Mouse (Mus musculus) limb, embryonic 15.5 days (tissue): Measurements from ENCODE around the gene Sapcd1. TPM values are rescaled to one million over a fixed set of nuclear protein-coding genes. Genes with fewer than 3 reads are reported as not detected.

Experiments
- ATAC-seq: fragments of 200-750 bp; cut with Nextera tagmentation; 2 replicates; pipeline ENCODE4 v1.8.0; 2017; ENCODE audit warnings: low read depth, moderate TSS enrichment; ENCODE audit not compliant: insufficient number of reproducible peaks, low FRiP score, low TSS enrichment
- H3K27ac ChIP-seq: fragments of 300-500 bp; sonication (generic); 2 replicates; pipeline ENCODE4 v1.5.1; 2015; ENCODE audit warnings: moderate library complexity, mild to moderate bottlenecking, inconsistent platforms
- H3K27me3 ChIP-seq: fragments of 300-500 bp; sonication (generic); 2 replicates; pipeline ENCODE4 v1.6.1; 2015; ENCODE audit warnings: inconsistent platforms
- H3K36me3 ChIP-seq: fragments of 300-500 bp; sonication (generic); 2 replicates; pipeline ENCODE4 v1.6.1; 2015; ENCODE audit warnings: inconsistent platforms
- H3K4me1 ChIP-seq: fragments of 300-500 bp; sonication (generic); 2 replicates; pipeline ENCODE4 v1.6.1; 2015; ENCODE audit warnings: inconsistent platforms
- H3K4me2 ChIP-seq: fragments of 300-500 bp; sonication (generic); 2 replicates; pipeline ENCODE4 v1.6.1; 2015; ENCODE audit warnings: mild to moderate bottlenecking, inconsistent platforms
- H3K4me3 ChIP-seq: fragments of 300-500 bp; sonication (generic); 2 replicates; pipeline ENCODE4 v1.5.1; 2015; ENCODE audit warnings: mild to moderate bottlenecking, inconsistent platforms
- H3K9ac ChIP-seq: fragments of 300-500 bp; sonication (generic); 2 replicates; pipeline ENCODE4 v1.6.1; 2015; ENCODE audit warnings: inconsistent platforms
- H3K9me3 ChIP-seq: fragments of 300-500 bp; sonication (generic); 2 replicates; pipeline ENCODE4 v1.6.1; 2016; ENCODE audit warnings: inconsistent platforms
- WGBS: fragments of 180-500 bp; shearing (Covaris S2); methylation state at CpG from one replicate; pipeline ENCODE4 v1.1.7; 2015; 5-methylcytosine and 5-hydroxymethylcytosine counted together
- polyA plus RNA-seq: library from polyadenylated mRNA; unstranded; fragments of >200 nt; fragmentation: Nextera tagmentation; extraction: Ambion mirVana; gene quantifications from 2 replicates; pipeline ENCODE4 v1.2.1, GENCODE M21; 2015

The Sapcd1 gene
- polyA plus RNA-seq, 1 experiment from 2014 or later, result 9.4 TPM

- WGBS, result 0% methylated on average over 15 of the region's 15 CpGs
- Histone ChIP-seq H3K4me1 (peaks cover 21% of the 10 kb centered on the region), H3K4me2 (peak overlapping the region; percentile 83), H3K4me3 (peak overlapping the region; percentile 87), H3K36me3 (peaks cover 19% of the 10 kb centered on the region), H3K27ac (peak overlapping the region; percentile 100), H3K27me3 (no peaks in the 10 kb centered on the region), H3K9ac (peak overlapping the region; percentile 91), H3K9me3 (no peaks in the 10 kb centered on the region)
- no peak for ATAC-seq
These were observed 45.5 kb downstream of the Sapcd1 start for GRCm38 (mm10) chr17:34982328-34982727.

- Histone ChIP-seq H3K9ac (peak within 1 kb of the TSS; percentile 91), H3K27me3 (no peaks in the 10 kb centered on the region), H3K36me3 (peaks cover 19% of the 10 kb centered on the region), H3K4me2 (peak within 1 kb of the TSS; percentile 83), H3K4me1 (peaks cover 21% of the 10 kb centered on the region), H3K4me3 (peak within 1 kb of the TSS; percentile 87), H3K27ac (peak within 1 kb of the TSS; percentile 100), H3K9me3 (no peaks in the 10 kb centered on the region)
- ATAC-seq, result peak; percentile 88
- under 1% methylated on average over 58 of the region's 58 CpGs for WGBS
These were observed 46.1 kb downstream of the Sapcd1 start, which contains the start of gene Lsm2 for GRCm38 (mm10) chr17:34981690-34982180. TSS of gene Lsm2 (plus strand) at chr17:34981862.

GRCm38 (mm10) chr17:34980655-34981054 is 47.2 kb downstream of the Sapcd1 start:
- WGBS, result 9% methylated on average over 2 of the region's 2 CpGs
- H3K36me3 ChIP-seq, result peaks cover 8% of the 10 kb centered on the region
- peak overlapping the region; percentile 87 for H3K4me3 ChIP-seq
- no peaks in the 10 kb centered on the region for H3K9me3 ChIP-seq
- H3K27ac ChIP-seq, result peak overlapping the region; percentile 100
- peak overlapping the region; percentile 83 for H3K4me2 ChIP-seq
- no peak for ATAC-seq
- H3K27me3 ChIP-seq, result no peaks in the 10 kb centered on the region
- H3K9ac ChIP-seq, result peak overlapping the region; percentile 91; the same call in 1 of the 2 replicates
- H3K4me1 ChIP-seq, result peaks cover 21% of the 10 kb centered on the region

- Histone ChIP-seq H3K27ac (no peak overlapping the region), H3K4me1 (peaks cover 21% of the 10 kb centered on the region), H3K4me3 (no peak overlapping the region), H3K27me3 (no peaks in the 10 kb centered on the region), H3K4me2 (no peak overlapping the region), H3K36me3 (no peaks in the 10 kb centered on the region), H3K9me3 (no peaks in the 10 kb centered on the region), H3K9ac (no peak overlapping the region)
- 90% methylated on average over 4 of the region's 4 CpGs for WGBS
- no peak for ATAC-seq
These were observed 48.2 kb downstream of the Sapcd1 start for GRCm38 (mm10) chr17:34979631-34980030.

GRCm38 (mm10) chr17:34978239-34978638 is 49.6 kb downstream of the Sapcd1 start:
- Histone ChIP-seq H3K27me3 (no peaks in the 10 kb centered on the region), H3K9ac (no peak overlapping the region), H3K36me3 (no peaks in the 10 kb centered on the region), H3K4me1 (peaks cover 18% of the 10 kb centered on the region), H3K9me3 (no peaks in the 10 kb centered on the region), H3K4me3 (no peak overlapping the region), H3K27ac (no peak overlapping the region), H3K4me2 (no peak overlapping the region)
- ATAC-seq, result no peak
- 85% methylated on average over 27 of the region's 27 CpGs for WGBS

- no peaks in the 10 kb centered on the region for H3K36me3 ChIP-seq
- H3K4me3 ChIP-seq, result no peak overlapping the region
- no peak overlapping the region for H3K27ac ChIP-seq
- no peak overlapping the region for H3K4me2 ChIP-seq
- no peaks in the 10 kb centered on the region for H3K9me3 ChIP-seq
- no peak overlapping the region for H3K9ac ChIP-seq
- WGBS, result 91% methylated on average over 20 of the region's 20 CpGs
- no peak for ATAC-seq
- H3K27me3 ChIP-seq, result no peaks in the 10 kb centered on the region
- peaks cover 14% of the 10 kb centered on the region for H3K4me1 ChIP-seq
These were observed 50.8 kb downstream of the Sapcd1 start for GRCm38 (mm10) chr17:34977000-34977399.

Other genes with a start within 250 kb of the Sapcd1 start
- gene Cyp21a1, start 223.5 kb downstream of the Sapcd1 start, polyA plus RNA-seq, result 0.12 and 0.25 TPM in 2 replicates
- gene Stk19, start 191.1 kb downstream of the Sapcd1 start, polyA plus RNA-seq, result 26.1 and 29.3 TPM in 2 replicates
- gene Dxo, start 191.0 kb downstream of the Sapcd1 start, polyA plus RNA-seq, result 62.1 and 65.8 TPM in 2 replicates
- 47.2 and 47.4 TPM in 2 replicates for gene Skiv2l, start 177.8 kb downstream of the Sapcd1 start, polyA plus RNA-seq
- 90.1 and 96.4 TPM in 2 replicates for gene Nelfe, start 177.6 kb downstream of the Sapcd1 start, polyA plus RNA-seq
- gene Cfb, start 165.5 kb downstream of the Sapcd1 start, polyA plus RNA-seq, result 2.8 and 3.6 TPM in 2 replicates
- 1.7 and 2.8 TPM in 2 replicates for gene Zbtb12, start 148.5 kb downstream of the Sapcd1 start, polyA plus RNA-seq
- not detected in 2 replicates for gene Gm20547, start 146.0 kb downstream of the Sapcd1 start, polyA plus RNA-seq
- 4.6 and 5.2 TPM in 2 replicates for gene C2, start 129.8 kb downstream of the Sapcd1 start, polyA plus RNA-seq
- 64.6 and 78.1 TPM in 2 replicates for gene Ehmt2, start 129.5 kb downstream of the Sapcd1 start, polyA plus RNA-seq
- 0.17 TPM in 1 of 2 replicates, not detected in the other for gene Slc44a4, start 113.5 kb downstream of the Sapcd1 start, polyA plus RNA-seq
- 20.1 and 20.5 TPM in 2 replicates for gene Neu1, start 96.8 kb downstream of the Sapcd1 start, polyA plus RNA-seq
- 3.3 and 3.6 TPM in 2 replicates for gene Hspa1b, start 68.8 kb downstream of the Sapcd1 start, polyA plus RNA-seq
- gene Gm20481, start 58.1 kb downstream of the Sapcd1 start, polyA plus RNA-seq, result not detected in 2 replicates
- 31.7 and 32.0 TPM in 2 replicates for gene Hspa1a, start 55.9 kb downstream of the Sapcd1 start, polyA plus RNA-seq
- 0.46 and 0.65 TPM in 2 replicates for gene Hspa1l, start 55.3 kb downstream of the Sapcd1 start, polyA plus RNA-seq
- gene Lsm2, start 46.2 kb downstream of the Sapcd1 start, polyA plus RNA-seq, result 143 and 159 TPM in 2 replicates
- 94.4 and 95.1 TPM in 2 replicates for gene Vars, start 27.0 kb downstream of the Sapcd1 start, polyA plus RNA-seq
- 0.18 and 0.20 TPM in 2 replicates for gene Vwa7, start 11.4 kb downstream of the Sapcd1 start, polyA plus RNA-seq
- gene Msh5, start 18.7 kb upstream of the Sapcd1 start, polyA plus RNA-seq, result 3.0 and 3.5 TPM in 2 replicates
- 351 and 363 TPM in 2 replicates for gene Clic1, start 21.9 kb upstream of the Sapcd1 start, polyA plus RNA-seq
- 321 and 336 TPM in 2 replicates for gene Ddah2, start 31.0 kb upstream of the Sapcd1 start, polyA plus RNA-seq
- 181 and 203 TPM in 2 replicates for gene Ly6g6c, start 37.4 kb upstream of the Sapcd1 start, polyA plus RNA-seq
- gene Mpig6b, start 38.2 kb upstream of the Sapcd1 start, polyA plus RNA-seq, result 1.0 and 1.4 TPM in 2 replicates
- gene Ly6g6e, start 48.9 kb upstream of the Sapcd1 start, polyA plus RNA-seq, result 50.6 and 53.7 TPM in 2 replicates
- 1.1 and 2.4 TPM in 2 replicates for gene Ly6g6d, start 50.0 kb upstream of the Sapcd1 start, polyA plus RNA-seq
- 0.13 and 0.20 TPM in 2 replicates for gene Ly6g6f, start 57.6 kb upstream of the Sapcd1 start, polyA plus RNA-seq
- 101 and 112 TPM in 2 replicates for gene Abhd16a, start 61.2 kb upstream of the Sapcd1 start, polyA plus RNA-seq
- gene Ly6g5c, start 80.3 kb upstream of the Sapcd1 start, polyA plus RNA-seq, result not detected in 2 replicates
- 0.78 and 0.99 TPM in 2 replicates for gene Ly6g5b, start 87.4 kb upstream of the Sapcd1 start, polyA plus RNA-seq
- gene Gpank1, start 93.4 kb upstream of the Sapcd1 start, polyA plus RNA-seq, result 16.8 and 17.4 TPM in 2 replicates
- gene Csnk2b, start 94.0 kb upstream of the Sapcd1 start, polyA plus RNA-seq, result 293 and 297 TPM in 2 replicates
- gene D17H6S53E, start 98.4 kb upstream of the Sapcd1 start, polyA plus RNA-seq, result 10.5 and 11.2 TPM in 2 replicates
- 0.52 and 2.0 TPM in 2 replicates for gene Apom, start 104.0 kb upstream of the Sapcd1 start, polyA plus RNA-seq
- 49.6 and 51.8 TPM in 2 replicates for gene Bag6, start 107.2 kb upstream of the Sapcd1 start, polyA plus RNA-seq
- gene Prrc2a, start 136.9 kb upstream of the Sapcd1 start, polyA plus RNA-seq, result 142 and 147 TPM in 2 replicates
- 14.6 and 18.6 TPM in 2 replicates for gene Aif1, start 148.1 kb upstream of the Sapcd1 start, polyA plus RNA-seq
- gene Lst1, start 160.4 kb upstream of the Sapcd1 start, polyA plus RNA-seq, result 25.8 and 27.5 TPM in 2 replicates
- gene Ltb, start 166.4 kb upstream of the Sapcd1 start, polyA plus RNA-seq, result 1.0 and 1.2 TPM in 2 replicates
- 0.64 and 0.82 TPM in 2 replicates for gene Tnf, start 174.0 kb upstream of the Sapcd1 start, polyA plus RNA-seq
- 0.37 TPM in 1 of 2 replicates, not detected in the other for gene Lta, start 177.3 kb upstream of the Sapcd1 start, polyA plus RNA-seq
- 0.41 and 0.77 TPM in 2 replicates for gene Gm16181, start 192.8 kb upstream of the Sapcd1 start, polyA plus RNA-seq
- gene Atp6v1g2, start 205.6 kb upstream of the Sapcd1 start, polyA plus RNA-seq, result 3.7 and 3.8 TPM in 2 replicates
- gene Nfkbil1, start 207.8 kb upstream of the Sapcd1 start, polyA plus RNA-seq, result 11.2 and 11.8 TPM in 2 replicates
- gene Ddx39b, start 213.7 kb upstream of the Sapcd1 start, polyA plus RNA-seq, result 401 and 418 TPM in 2 replicates
- 84.7 and 93.0 TPM in 2 replicates for gene H2-D1, start 234.7 kb upstream of the Sapcd1 start, polyA plus RNA-seq